23 mouse cellular contexts compared by ENCODE assay signal in the genomic region with DNA sequence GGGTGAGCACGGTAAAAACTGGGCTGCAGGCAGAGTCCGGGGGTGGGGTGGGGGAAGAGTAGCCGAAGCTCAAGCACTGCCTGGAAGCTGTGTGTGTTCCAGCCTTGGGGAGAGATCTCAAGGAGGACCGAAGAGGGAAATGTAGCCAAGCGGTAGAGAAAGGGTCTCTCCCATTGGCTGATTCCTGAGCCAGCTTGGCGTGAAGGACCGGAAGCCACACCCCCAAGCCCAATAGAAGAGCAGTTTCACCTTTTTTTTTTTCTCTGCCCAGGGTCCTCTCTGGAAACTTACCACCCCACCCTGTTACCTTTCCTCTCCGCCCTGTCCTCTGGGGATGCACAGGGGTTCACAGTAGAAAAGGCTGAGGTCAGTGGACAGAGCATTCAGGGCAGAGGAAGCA. TPM values are rescaled to one million over a fixed set of nuclear protein-coding genes. Genes with fewer than 3 reads are reported as not detected.
"Had no signal": no experiment of that assay in that cellular context is flagged by ENCODE, and none has a peak within 500 bp of the region (broad histone marks: within the 10 kb centered on the region; RNA-seq: fewer than 3 reads in every experiment).

No protein-coding gene starts in this region.

- H3K4me3 ChIP-seq: heart, embryonic 13.5 days; heart, embryonic 15.5 days; hindbrain, embryonic 13.5 days; hindbrain, embryonic 15.5 days; kidney, embryonic 15.5 days; limb, embryonic 10.5 days; limb, embryonic 12.5 days; liver, embryonic 13.5 days; liver, embryonic 15.5 days had no signal

- H3K36me3 ChIP-seq: heart, embryonic 13.5 days; heart, embryonic 15.5 days; hindbrain, embryonic 13.5 days; hindbrain, embryonic 15.5 days; kidney, embryonic 15.5 days; limb, embryonic 10.5 days; limb, embryonic 12.5 days; liver, embryonic 13.5 days; liver, embryonic 15.5 days had no signal

- H3K4me1 ChIP-seq: heart, embryonic 13.5 days; heart, embryonic 15.5 days; hindbrain, embryonic 15.5 days; kidney, embryonic 15.5 days; limb, embryonic 10.5 days; limb, embryonic 12.5 days; liver, embryonic 13.5 days; liver, embryonic 15.5 days had no signal

- DNase-seq: gastrocnemius, postnatal 14 days; gastrocnemius, postnatal 36 days; heart, adult 18-20 months; heart, postnatal 14 days; heart, postnatal 36 days; kidney, adult 11 months; kidney, adult 2 months; kidney, adult 9 months; kidney, postnatal 14 days; kidney, postnatal 36 days; layer of hippocampus, adult 9-11 months; layer of hippocampus, postnatal 36 days; liver; liver, embryonic 13.5 days had no signal

- H3K9me3 ChIP-seq: heart, embryonic 13.5 days; heart, embryonic 15.5 days; hindbrain, embryonic 13.5 days; hindbrain, embryonic 15.5 days; kidney, embryonic 15.5 days; limb, embryonic 10.5 days; limb, embryonic 12.5 days; liver, embryonic 13.5 days; liver, embryonic 15.5 days had no signal

RNA-seq across cellular contexts. Expression of a gene that starts 39.9 kb away (rescaled TPM):
- total RNA-seq: hematopoietic stem cell, adult 5-6 weeks had no signal

RNA-seq across cellular contexts. Expression of a gene that starts 43.6 kb away (rescaled TPM):
- total RNA-seq: gastrocnemius, postnatal 14 days; heart, adult 18-20 months; heart, postnatal 14 days; heart, postnatal 36 days had no signal
